Mouse (Mus musculus): ENCODE data around the gene Inpp5f. TPM values are rescaled to one million over a fixed set of nuclear protein-coding genes. Genes with fewer than 3 reads are reported as not detected.
A peak's percentile ranks its signal among the peaks of the same experiment; 100 is the strongest.
"Not testable (repeated sequence)": the region's sequence is repeated elsewhere in the genome, so short reads cannot be mapped to it uniquely, and the experiment has no call there.

The Inpp5f gene
- total RNA-seq, 2 experiments from 2014 or later: 9.1 to 9.2 TPM

DNA sequence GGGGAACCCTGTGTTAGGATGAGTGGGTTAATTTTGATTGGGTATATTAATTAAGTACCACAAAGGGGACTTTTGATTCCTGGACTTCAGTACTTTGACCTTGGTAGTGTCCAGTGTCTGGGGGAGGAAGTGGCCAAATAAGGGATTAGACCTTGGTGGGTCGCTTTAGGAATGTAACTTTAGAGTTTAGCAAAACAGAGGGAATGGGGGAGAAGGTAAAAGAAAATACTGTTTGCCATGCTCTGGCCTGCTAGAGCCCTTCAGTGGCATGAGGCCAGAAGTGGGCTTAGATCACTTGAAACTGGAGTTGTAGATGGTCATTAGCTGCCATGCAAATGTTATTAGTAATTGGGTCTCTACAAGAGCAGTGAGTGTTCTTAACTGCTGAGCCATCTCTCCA is 45.8 kb downstream of the Inpp5f start:
- no peak for DNase-seq (ENCODE audit: low spot score in 2 of 2)

DNA sequence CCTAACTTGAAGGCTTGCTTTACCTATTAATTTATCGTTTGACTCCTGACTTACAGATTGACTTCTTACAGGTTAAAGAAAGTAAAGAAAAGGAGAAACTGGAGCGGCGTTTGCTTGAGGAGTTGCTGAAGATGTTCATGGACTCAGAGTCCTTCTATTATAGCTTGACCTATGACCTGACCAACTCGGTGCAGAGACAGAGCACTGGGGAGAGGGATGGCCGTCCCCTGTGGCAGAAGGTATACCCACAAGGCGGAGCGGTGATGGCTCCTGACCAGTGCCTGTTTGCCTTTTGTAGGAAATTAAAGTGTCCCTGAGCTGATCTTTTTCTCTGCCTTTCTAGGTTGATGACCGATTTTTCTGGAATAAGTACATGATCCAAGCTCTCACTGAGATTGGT is 52.8 kb downstream of the Inpp5f start:
- DNase-seq (ENCODE audit: low spot score in 2 of 2): no peak

DNA sequence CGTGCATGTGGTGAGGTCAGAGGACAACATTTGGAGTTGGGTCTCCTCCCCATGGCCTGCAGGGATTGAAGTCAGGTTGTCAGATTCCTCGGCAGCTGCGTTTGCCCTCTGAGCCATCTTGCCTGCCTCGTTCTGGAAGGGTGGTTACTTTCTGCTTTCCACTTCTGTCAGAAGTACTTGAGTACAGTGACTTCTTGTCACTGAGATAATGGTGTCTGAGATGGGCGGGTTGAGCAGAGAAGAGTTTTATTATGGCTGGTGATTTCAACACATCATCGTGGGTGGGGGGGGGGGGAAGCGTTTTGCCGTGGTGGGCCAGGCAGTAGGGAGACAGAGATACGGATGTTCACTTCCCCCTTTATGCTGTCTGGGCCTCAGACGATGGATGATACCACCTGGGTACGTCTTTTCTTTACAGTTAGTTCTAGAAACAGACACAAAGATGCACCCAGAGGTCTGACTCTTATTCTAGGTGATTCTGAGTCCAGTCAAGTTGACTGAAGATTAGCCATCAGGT is 53.8 kb downstream of the Inpp5f start:
- DNase-seq (ENCODE audit: low spot score in 2 of 2): no peak

DNA sequence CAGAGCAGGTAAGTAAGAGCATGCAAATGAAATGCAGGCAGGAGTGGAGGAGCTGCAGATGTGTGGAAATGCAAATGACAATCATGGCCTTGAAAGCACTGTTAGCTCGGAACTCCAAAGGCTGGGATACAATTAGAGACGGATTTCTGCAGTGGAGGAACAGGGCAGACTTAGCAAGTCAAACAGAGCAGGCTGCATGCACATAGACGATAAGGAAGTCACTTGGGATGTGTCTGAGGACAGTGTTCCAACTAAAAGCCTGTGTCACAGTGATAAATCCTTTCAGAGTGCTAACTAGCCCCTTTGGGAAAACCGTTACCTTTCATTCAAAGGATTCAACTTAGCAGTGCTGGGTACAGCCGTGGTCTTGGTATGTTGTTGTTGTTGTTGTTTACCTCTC is 56.7 kb downstream of the Inpp5f start:
- no peak for DNase-seq (ENCODE audit: low spot score in 2 of 2)

DNA sequence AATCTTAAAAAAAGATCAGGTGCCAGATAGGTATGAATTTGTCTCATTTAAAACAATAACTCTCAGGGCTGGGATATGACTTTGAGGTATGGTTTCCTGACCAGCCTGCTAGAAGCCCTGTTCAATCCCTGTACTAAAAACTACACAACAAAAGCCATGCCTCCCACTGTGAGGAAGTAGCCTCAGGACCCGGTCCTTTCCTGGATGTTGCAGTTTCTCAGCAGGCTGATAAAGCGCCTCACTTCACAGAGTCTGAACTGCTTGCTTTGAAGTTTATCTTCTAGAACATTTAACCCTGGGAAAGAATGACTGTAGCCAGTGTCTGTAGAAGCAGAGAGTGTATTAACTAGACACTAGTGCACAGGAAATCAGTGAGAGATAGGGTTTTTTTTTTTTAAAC is 57.7 kb downstream of the Inpp5f start:
- DNase-seq (ENCODE audit: low spot score in 2 of 2): no peak

DNA sequence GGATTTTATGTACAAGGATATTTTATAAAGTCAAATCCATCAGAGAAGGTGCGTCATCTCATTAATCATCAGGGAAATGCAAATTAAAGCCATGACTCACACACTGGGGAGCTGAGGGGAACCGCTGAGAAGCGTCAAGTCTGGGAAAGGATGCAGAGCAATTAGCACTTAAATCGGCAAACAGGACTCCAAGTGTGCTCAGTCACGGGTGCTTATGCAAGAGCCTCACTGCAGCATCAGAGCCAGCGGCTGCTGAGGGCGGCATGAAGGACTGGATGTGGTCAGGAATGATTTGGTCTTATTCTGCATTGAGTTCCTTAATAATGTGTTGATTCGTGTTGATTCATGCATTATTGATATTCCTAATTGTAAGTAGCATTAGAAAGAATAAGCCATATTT is 60.8 kb downstream of the Inpp5f start:
- no peak for DNase-seq (ENCODE audit: low spot score in 2 of 2)

DNA sequence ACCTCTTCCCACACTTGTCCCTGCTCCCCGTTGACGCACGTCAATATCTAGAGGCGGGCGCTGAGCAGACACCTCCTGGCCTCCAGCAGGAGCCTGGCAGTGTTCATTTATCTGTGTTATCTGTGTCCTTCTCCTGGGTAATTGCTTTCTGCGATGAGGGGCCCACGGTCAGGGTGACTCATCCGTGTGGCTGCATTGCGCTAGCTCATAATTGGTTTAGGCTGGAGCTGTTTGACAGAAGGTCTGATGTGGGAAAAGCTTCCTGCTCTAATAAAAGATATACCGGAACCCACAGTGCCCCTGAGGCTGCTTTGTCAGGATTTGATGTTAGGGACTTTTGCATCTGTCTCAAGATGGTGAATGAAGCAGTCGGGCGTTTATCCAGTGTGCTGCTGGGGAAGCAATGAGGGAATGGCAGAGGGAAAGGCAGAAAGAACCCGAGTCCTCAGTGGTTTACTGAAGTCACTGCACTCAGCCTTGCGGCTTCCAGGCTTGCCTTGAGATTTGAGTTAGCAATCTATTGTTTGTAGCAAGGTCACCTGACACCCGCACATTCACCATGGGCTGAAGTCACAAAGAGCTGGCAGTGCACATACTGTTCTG is 61.4 kb downstream of the Inpp5f start:
- no peak for DNase-seq (ENCODE audit: low spot score in 2 of 2)

DNA sequence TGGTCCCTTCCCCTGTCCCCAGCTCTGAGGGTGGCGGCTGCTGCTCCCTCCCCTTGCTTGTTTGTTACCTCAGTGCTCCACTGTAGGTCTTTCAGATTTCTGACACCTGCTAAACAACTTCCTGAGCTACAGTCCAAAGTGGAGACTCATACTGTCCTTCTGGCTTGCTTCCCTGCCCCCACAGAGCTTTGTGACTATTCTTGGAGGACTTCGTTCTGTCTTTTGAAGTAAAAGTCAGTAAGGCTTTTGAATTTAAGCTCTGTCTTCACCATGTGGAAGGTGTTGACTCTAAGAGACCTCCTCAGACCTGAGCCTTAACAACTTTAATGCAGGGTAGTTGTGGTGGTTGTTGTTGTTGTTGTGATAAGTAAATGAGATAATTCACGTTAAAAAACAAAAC is 67.4 kb downstream of the Inpp5f start:
- no peak for DNase-seq (ENCODE audit: low spot score in 2 of 2)

DNA sequence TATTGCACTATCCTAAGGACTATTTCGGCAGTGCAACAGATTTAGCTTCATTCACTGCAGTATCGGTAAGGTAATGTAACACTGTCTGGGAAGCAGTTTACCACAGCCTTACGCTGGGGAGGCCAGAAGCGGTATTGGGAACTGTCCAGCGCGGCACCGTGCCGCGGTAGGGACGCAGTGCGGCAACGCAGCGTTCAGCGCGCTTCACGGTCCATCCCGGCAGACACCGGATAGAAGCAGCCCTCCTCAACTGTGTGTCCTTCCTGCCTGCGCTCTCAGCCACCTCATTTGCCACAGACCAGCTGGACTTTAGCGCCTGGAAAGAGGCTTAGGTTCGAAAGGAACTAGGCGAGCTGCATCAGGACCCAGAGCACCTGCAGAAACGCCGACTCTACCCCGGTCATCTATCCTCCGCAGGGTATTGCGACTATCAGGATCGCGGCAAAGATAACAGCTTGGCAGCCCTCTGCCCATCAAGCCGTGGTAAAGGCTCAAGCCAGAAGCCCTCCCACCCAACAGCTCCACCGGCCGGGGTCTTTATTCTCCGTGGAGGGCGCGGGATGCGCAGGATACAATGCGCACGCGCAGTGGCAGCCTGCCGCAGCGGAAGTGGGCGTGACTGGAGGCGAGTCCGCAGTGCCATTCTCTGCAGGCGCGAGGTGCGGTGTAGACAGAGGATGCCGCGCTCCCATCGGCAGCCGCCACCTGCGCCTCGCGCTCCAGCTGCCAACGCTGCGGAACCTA is 76.9 kb downstream of the Inpp5f start:
- peak; percentile 38 to 61 for DNase-seq (ENCODE audit: low spot score in 2 of 2)

DNA sequence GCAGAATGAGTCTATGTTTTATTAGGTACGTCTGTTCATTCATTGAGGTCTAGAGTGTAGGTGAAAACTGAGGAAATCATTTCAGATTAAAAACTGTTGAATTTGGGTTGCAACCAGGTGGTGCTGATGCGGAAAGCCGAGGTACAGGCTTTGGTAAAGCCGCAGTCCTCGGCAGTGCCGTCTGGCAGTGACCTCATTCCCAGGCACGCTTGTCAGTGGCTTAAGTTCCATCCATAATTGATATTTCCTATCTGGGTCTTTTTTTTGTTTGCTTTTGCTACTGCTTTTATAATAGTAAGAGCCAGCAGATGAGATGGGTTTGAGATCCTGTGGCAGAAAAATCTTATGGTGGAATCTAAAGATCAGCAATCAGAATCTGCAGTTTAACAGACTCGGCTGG is 78.2 kb downstream of the Inpp5f start:
- no peak for DNase-seq (ENCODE audit: low spot score in 2 of 2)

DNA sequence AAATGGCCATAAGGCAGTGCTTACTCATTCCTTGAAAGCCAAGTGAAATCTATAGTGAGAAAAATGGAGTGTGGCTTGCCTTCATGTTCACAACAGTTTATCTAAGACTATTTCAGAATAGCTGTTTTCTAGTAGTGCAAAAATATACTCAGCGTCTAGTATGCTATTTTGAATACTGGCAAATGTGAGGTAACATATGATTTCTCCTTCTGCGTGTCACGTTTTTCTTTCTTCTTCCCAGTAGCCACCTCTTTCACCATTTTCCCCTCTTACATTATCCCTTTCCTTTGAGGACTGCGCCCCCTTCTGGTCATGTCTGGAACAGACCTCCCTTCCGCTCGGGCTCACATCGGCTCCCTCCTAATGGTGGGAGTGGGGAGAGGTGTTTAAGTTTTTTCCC is 78.9 kb downstream of the Inpp5f start:
- peak; percentile 79 to 83 for DNase-seq (ENCODE audit: low spot score in 2 of 2)

DNA sequence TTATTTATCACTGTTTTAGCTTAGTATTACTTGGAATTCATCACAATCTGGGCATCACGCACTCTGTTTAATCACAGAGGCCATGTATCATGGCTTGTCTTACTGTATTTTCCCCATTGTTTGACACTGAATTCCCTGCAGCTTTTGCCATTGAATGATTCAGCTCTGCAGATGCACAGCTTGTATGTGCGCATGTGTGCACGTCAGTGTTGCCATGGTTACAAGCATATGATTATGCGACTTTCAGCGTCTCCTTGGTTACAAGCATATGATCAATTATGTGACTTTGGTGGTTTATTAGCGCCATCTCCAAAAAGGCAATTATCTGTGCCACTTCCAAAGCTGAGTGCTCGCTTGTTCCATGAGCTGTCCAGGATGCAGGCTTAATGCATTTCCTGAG is 79.7 kb downstream of the Inpp5f start:
- no peak for DNase-seq (ENCODE audit: low spot score in 2 of 2)

DNA sequence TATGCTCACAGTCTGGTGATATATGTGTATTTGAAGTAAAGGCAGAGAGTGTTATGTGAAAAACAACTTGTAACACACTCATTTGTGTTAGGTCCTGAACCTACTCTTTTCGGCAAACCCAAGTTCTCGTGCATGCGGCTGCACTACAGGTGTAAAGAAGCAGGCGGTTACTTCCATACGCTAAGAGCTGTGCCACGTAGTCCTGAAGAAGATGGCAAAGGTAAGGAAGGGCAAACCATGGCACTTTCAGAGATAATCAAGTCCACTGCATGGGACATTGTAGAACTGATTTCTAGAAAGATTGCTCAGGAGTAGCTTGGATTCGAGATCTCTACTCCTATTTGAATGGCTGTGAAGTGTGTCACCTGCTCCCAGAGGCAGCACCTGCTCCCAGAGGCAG is 81.0 kb downstream of the Inpp5f start:
- DNase-seq (ENCODE audit: low spot score in 2 of 2): no peak

DNA sequence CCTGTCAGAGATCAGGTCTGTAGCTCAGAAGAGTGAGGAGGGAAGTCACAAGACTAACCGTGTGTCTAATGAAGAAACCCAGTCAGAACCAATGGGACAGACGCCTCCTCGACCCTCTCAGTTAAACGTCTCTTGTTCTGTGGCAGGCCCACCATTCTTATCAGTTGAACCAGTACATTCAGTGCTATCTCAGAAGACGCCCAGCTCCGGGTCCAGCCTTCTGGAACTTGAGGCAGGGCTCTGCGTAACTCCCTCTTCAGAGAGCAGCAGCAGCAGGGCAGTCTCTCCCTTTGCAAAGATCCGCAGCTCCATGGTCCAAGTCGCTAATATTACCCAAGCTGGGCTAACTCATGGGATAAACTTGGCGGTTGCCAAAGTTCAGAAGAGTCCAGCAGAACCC is 83.7 kb downstream of the Inpp5f start:
- DNase-seq (ENCODE audit: low spot score in 2 of 2): no peak

DNA sequence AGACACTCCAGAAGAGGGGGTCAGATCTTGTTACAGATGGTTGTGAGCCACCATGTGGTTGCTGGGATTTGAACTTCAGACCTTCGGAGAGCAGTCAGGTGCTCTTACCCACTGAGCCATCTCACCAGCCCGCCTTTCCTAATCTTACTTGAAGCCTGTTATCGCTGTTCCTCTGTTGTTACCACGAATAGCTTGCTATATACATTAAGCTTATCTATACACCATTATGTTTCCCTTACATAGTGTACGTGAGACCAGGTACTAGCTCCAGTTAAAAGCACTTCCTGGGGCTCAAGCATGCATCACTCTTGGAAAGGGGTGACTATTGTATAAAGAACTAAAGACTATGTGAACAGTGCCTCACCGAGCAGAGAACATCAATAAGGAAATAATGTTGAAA is 88.8 kb downstream of the Inpp5f start:
- DNase-seq (ENCODE audit: low spot score in 2 of 2): not testable (repeated sequence)

DNA sequence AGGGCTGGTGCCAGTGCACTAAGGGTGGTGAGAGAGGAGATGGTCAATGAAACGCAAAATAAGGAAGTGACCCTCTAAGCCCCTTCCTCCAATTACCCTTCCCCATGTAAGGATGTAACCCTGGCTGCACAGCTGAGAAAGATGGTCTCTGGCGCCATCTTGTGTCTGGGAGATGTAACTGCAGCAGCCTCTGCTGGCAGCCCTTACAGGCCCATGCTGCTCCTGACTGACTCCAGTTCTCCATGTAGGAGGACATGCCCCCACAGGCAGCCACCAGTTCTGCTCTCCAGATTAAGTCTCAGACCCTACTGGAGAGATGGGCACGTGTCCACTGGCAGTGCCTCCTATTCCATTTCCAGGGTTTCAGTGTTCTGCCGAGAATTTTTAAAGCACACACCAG is 94.6 kb downstream of the Inpp5f start:
- peak; percentile 32 to 63 for DNase-seq (ENCODE audit: low spot score in 2 of 2)

DNA sequence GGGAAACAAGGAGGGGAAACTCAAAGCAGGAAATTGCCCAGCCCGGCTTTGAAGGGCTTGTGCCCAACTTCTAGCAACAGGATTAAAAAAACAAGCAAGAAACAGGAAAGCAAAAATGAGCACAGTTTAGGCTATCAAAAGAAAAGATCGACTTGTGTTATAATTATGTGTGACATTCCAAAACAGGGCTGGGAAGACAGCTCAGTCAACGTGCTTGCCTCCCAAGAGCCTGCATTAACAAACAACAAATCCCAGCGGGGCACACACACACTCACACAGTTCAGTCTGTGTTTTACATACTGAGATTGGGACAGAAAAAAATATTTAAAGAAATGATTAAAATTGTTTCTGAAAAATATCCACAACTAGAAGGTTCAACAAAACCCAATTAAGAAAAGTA is 106.9 kb downstream of the Inpp5f start:
- no peak for DNase-seq (ENCODE audit: low spot score in 2 of 2)

DNA sequence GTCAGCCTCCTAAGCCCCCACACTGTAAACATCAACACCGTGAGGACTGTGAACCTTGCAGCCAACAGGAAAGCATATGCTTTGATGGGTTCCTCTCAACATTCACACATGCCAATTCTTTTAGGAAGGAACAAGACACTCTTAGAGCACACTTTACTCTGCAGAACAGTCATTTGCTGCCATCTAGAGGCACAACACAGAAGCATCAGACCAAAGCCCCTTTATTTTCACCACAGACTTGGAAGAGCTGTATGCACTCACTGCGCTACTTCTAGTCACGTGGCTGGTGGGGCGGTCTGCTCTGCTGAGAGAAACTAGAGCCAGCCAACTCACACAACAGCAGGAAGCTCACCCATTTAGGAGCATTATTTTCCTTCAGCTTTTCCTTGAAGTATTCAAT is 113.6 kb downstream of the Inpp5f start:
- peak in 1 of 2 experiments; percentile 64 for DNase-seq (ENCODE audit: low spot score in 2 of 2)

DNA sequence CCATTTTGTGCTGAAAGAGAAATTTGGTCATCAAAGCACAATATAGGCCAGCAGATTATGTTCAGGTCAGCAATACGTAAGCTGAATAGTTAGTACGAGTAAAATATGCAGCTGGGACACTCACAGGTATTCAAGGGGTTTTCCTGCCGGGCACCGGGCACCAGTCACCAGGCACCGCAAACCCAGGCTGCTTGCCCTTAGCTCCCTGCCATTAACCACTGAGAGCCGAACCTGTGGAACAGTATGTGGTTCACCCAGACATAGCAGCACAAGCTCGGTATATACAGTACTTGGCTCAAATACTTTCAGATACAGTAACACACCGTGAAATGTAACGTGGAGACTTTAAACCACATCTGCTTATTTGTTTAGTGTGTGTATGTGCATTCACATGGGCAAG is 114.1 kb downstream of the Inpp5f start:
- no peak for DNase-seq (ENCODE audit: low spot score in 2 of 2)

DNA sequence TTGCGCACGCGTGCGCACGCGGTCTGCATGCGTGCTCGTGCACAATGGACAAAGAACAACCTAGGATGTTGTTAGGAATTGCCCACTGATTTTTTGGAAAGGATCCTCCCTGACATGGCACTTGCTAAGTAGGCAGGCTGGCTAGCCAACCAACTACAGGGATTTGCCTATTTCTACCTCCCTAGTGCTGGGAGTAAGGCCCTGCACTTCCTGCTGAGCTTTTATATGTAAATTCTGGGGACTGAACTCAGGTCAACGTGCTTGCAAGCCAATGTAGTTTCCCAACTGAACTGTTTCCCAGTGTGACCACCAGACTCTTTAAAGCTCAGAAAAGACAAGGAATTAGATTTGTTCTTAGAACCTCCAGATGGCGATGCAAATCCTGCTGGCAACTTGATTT is 115.9 kb downstream of the Inpp5f start:
- DNase-seq (ENCODE audit: low spot score in 2 of 2): no peak

DNA sequence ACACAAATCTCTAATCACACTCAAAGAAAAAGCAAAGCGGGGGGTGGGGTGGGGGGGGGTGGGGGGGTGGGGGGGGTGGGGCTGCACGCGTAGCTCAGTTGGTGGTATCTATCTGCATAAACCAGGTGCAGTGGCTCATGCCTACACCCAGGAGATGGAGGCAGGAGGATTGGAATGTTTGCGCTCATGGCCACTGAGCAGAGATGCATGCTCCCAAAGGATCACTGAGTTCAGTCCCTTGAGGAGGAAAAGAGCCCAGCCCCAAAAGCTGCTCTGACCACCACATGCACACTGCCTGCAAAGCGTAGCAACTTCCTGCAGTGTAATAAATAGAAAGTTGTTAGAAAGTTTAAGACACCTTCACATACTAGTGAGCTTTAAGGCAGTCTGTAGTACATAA is 116.6 kb downstream of the Inpp5f start:
- DNase-seq (ENCODE audit: low spot score in 2 of 2): no peak

DNA sequence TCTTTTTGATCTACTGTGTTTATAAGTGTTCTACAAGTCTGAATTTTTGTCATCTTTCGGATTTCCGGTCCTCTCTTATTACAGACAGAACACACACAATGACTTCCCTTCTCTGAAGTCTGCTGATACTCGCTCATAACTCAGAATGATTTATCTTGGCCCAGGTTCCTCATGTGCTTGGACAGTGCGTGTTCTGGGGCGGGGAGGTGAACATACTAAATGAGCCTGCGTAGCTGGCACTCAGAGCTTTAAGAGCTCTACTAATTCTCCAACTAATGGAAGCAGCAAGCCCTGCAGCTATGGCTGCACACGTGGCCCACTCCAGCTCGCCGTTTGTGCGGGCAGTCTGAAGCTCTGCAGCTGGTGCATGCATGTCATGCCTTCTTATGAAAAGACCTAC is 117.6 kb downstream of the Inpp5f start:
- DNase-seq (ENCODE audit: low spot score in 2 of 2): no peak

DNA sequence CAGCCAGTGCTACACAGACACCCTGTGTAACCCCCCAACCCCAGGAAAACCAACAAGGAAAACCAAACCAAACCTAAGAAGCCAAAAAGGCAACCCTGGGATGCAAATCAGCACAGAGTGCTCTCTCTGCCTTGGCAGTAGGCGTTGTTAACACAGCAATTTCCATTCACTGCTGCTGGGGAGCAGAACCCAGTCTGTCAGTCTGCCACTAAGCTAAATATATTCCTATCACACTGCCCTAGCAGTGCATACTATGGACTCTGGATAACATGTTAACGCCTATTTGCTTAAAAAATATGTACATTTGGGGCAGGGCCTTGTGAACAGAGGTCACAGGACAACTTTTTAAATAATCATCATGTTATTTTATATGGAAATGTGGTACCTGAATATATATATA is 120.5 kb downstream of the Inpp5f start:
- DNase-seq (ENCODE audit: low spot score in 2 of 2): no peak

All from gastrocnemius, postnatal 4 days (tissue).